Mouse (Mus musculus) heart, postnatal 0 days (tissue): ENCODE results near the gene Trim38. TPM values are rescaled to one million over a fixed set of nuclear protein-coding genes. Genes with fewer than 3 reads are reported as not detected.
"Not testable (repeated sequence)": the region's sequence is repeated elsewhere in the genome, so short reads cannot be mapped to it uniquely, and the experiment has no call there.

Experiments used
- ATAC-seq: fragments of 200-750 bp; cut with Nextera tagmentation; 2 replicates; pipeline ENCODE4 v1.8.0; 2017; ENCODE audit warnings: low read depth, moderate number of reproducible peaks, moderate library complexity; ENCODE audit not compliant: insufficient read depth
- DNase-seq: peaks from one replicate; pipeline ENCODE4 v3.0.0-alpha.2; 2016; ENCODE audit warnings: low spot score
- H3K27ac ChIP-seq: fragments of 300-500 bp; sonication (generic); 2 replicates; pipeline ENCODE4 v1.5.1; 2014; ENCODE audit warnings: low read depth, mild to moderate bottlenecking
- H3K27me3 ChIP-seq: fragments of 300-500 bp; sonication (generic); 2 replicates; pipeline ENCODE4 v1.6.1; 2014; ENCODE audit warnings: low read length, mixed read lengths; ENCODE audit not compliant: control insufficient read depth, insufficient read depth
- H3K36me3 ChIP-seq: fragments of 300-500 bp; sonication (generic); replicated peaks from 2 replicates; pipeline ENCODE4 v1.6.1; 2014; ENCODE audit warnings: low read length, mixed read lengths; ENCODE audit not compliant: control insufficient read depth, insufficient read depth
- H3K4me1 ChIP-seq: fragments of 300-500 bp; sonication (generic); 2 replicates; pipeline ENCODE4 v1.6.1; 2014; ENCODE audit warnings: antibody characterized with exemption; ENCODE audit not compliant: control insufficient read depth, insufficient read depth
- H3K4me2 ChIP-seq: fragments of 300-500 bp; sonication (generic); 2 replicates; pipeline ENCODE4 v1.6.1; 2014; ENCODE audit warnings: low read depth, mild to moderate bottlenecking, low read length, moderate library complexity
- H3K4me3 ChIP-seq: fragments of 300-500 bp; sonication (generic); 2 replicates; pipeline ENCODE4 v1.5.1; 2014; ENCODE audit warnings: low read depth, low read length
- H3K9ac ChIP-seq: fragments of 300-500 bp; sonication (generic); replicated peaks from 2 replicates; pipeline ENCODE4 v1.6.1; 2014; ENCODE audit warnings: low read depth, low read length, mixed read lengths
- H3K9me3 ChIP-seq: fragments of 300-500 bp; sonication (generic); replicated peaks from 2 replicates; pipeline ENCODE4 v1.6.1; 2016; ENCODE audit warnings: low read length; ENCODE audit not compliant: control insufficient read depth
- CTCF ChIP-seq: IDR thresholded peaks from 2 replicates; pipeline ENCODE4 v1.5.1; 2016; ENCODE audit warnings: antibody characterized with exemption, control low read depth, low read depth
- EP300 ChIP-seq: IDR thresholded peaks from 2 replicates; pipeline ENCODE4 v1.6.1; 2016; ENCODE audit warnings: antibody characterized with exemption, low read depth
- WGBS: fragments of 180-500 bp; shearing (Covaris S2); extraction: QIAGEN DNeasy Blood & Tissue Kit; methylation state at CpG from one replicate; pipeline ENCODE4 v1.1.7; 2014; 5-methylcytosine and 5-hydroxymethylcytosine counted together
- polyA plus RNA-seq: library from polyadenylated mRNA; unstranded; fragments of >200 nt; fragmentation: Nextera tagmentation; extraction: Ambion mirVana; gene quantifications from 2 replicates; pipeline ENCODE4 v1.2.1, GENCODE M21; 2015
- total RNA-seq: library from RNA; depleted of rRNA; stranded (reverse); fragments of >200 nt; gene quantifications from 2 replicates; pipeline ENCODE4 v1.2.3, GENCODE M21; 2014; ENCODE audit warnings: low replicate concordance

Gene Trim38
- total and polyA plus RNA-seq, 2 experiments from 2014 or later, result 0.10 TPM; not detected in 1

GRCm38 (mm10) chr13:23746201-23747080, 23.3 kb upstream of the Trim38 start, which contains the start of gene Hist1h2bb:
Gene Hist1h2bb (plus strand): TSS chr13:23746734.
- H3K4me3 ChIP-seq, result peak within 1 kb of the TSS; percentile 38
- not testable (repeated sequence) for H3K9me3 ChIP-seq, H3K27me3 ChIP-seq, H3K36me3 ChIP-seq
- TF ChIP-seq EP300, result peak; percentile 52; the same call in 1 of the 2 replicates
- ATAC-seq (peak; percentile 86), DNase-seq (peak; percentile 99)
- H3K4me1 ChIP-seq, result peaks cover 11% of the 10 kb centered on the region; the same call in 1 of the 2 replicates
- peak within 1 kb of the TSS; percentile 98 for H3K27ac ChIP-seq
- H3K9ac ChIP-seq, result peak within 1 kb of the TSS; percentile 55
- WGBS, result 1% methylated on average over 36 of the region's 58 CpGs
- peak within 1 kb of the TSS; percentile 60 for H3K4me2 ChIP-seq

GRCm38 (mm10) chr13:23747081-23747891, 22.4 kb upstream of the Trim38 start:
- Histone ChIP-seq H3K4me1 (peaks cover 11% of the 10 kb centered on the region; the same call in 1 of the 2 replicates), H3K36me3 (no peaks in the 10 kb centered on the region), H3K9me3 (no peaks in the 10 kb centered on the region), H3K27me3 (no peaks in the 10 kb centered on the region), H3K9ac (peak overlapping the region; percentile 55), H3K27ac (peak overlapping the region; percentile 98), H3K4me3 (peak overlapping the region; percentile 38), H3K4me2 (peak overlapping the region; percentile 60)
- no peak for DNase-seq
- ATAC-seq, result 0 out of 2 replicates have a peak, but pooled peaks have one; percentile 4
- no peak for TF ChIP-seq CTCF
- no peak for TF ChIP-seq EP300
- WGBS, result 9% methylated on average over 11 of the region's 13 CpGs

- no peaks in the 10 kb centered on the region for H3K9me3 ChIP-seq
- DNase-seq (no peak), ATAC-seq (no peak)
- peaks cover 11% of the 10 kb centered on the region; the same call in 1 of the 2 replicates for H3K4me1 ChIP-seq
- no peaks in the 10 kb centered on the region for H3K27me3 ChIP-seq
- H3K4me3 ChIP-seq, result no peak overlapping the region
- no peaks in the 10 kb centered on the region for H3K36me3 ChIP-seq
- WGBS, result 20% methylated on average over 4 of the region's 4 CpGs
- H3K27ac ChIP-seq, result peak overlapping the region; percentile 12; the same call in 1 of the 2 replicates
- H3K4me2 ChIP-seq, result peak overlapping the region; percentile 60; the same call in 1 of the 2 replicates
- TF ChIP-seq CTCF, result no peak
- no peak for TF ChIP-seq EP300
- H3K9ac ChIP-seq, result no peak overlapping the region
Measured at GRCm38 (mm10) chr13:23747892-23748288, 21.8 kb upstream of the Trim38 start.

- TF ChIP-seq EP300 (no peak), CTCF (no peak)
- no peak overlapping the region for H3K4me2 ChIP-seq
- no peak overlapping the region for H3K4me3 ChIP-seq
- 91% methylated on average over 5 of the region's 5 CpGs for WGBS
- DNase-seq (no peak), ATAC-seq (no peak)
- H3K27ac ChIP-seq, result no peak overlapping the region
- peaks cover 11% of the 10 kb centered on the region; the same call in 1 of the 2 replicates for H3K4me1 ChIP-seq
- no peaks in the 10 kb centered on the region for H3K9me3 ChIP-seq
- H3K36me3 ChIP-seq, result no peaks in the 10 kb centered on the region
- no peaks in the 10 kb centered on the region for H3K27me3 ChIP-seq
- no peak overlapping the region for H3K9ac ChIP-seq
Measured at GRCm38 (mm10) chr13:23749563-23750121, 20.1 kb upstream of the Trim38 start.

GRCm38 (mm10) chr13:23750839-23751477, 18.8 kb upstream of the Trim38 start, which contains the start of gene Hist1h2ab:
Gene Hist1h2ab (plus strand): TSS chr13:23751126.
- not testable (repeated sequence) for H3K4me1 ChIP-seq, H3K9me3 ChIP-seq, H3K27me3 ChIP-seq, H3K36me3 ChIP-seq
- Histone ChIP-seq H3K4me2 (peak within 1 kb of the TSS; percentile 70), H3K9ac (peak within 1 kb of the TSS; percentile 54), H3K27ac (peak within 1 kb of the TSS; percentile 95), H3K4me3 (peak within 1 kb of the TSS; percentile 46)
- ATAC-seq, result peak; percentile 42
- 1% methylated on average over 27 of the region's 47 CpGs for WGBS
- peak; percentile 88 for DNase-seq
